Mouse (Mus musculus) frontal cortex, postnatal 36 days (tissue): ENCODE results near the gene Tmprss11d.
"Not testable (repeated sequence)": the region's sequence is repeated elsewhere in the genome, so short reads cannot be mapped to it uniquely, and the experiment has no call there.

Experiments used
- DNase-seq, 2 experiments: peaks; one replicate each; pipeline ENCODE4 v3.0.0; 2022; ENCODE audit warnings: low spot score in 2 of 2

Gene Tmprss11d

DNA sequence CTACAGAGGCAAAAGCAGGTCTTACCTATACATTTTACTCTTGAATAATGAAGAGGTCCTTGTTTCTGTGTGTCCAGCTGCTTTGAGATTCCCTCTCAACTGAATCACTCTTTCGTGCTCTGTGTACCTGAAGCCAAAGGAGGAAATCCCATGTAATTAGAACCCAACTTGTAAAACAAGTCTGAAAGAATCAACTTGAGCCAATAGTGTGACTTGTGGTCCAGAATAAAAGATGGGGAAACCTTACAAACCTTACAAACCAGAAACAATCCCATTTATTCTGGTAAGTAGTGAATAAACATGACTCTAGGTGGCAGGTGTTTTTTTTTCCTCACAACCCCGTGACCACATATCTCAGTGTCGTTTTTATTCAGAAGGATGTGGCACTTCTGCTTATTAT is at the start of gene Tmprss11d:
Gene Tmprss11d (minus strand): TSS at position 101 of the 400 bp plus-strand sequence.
- no peak for DNase-seq

DNA sequence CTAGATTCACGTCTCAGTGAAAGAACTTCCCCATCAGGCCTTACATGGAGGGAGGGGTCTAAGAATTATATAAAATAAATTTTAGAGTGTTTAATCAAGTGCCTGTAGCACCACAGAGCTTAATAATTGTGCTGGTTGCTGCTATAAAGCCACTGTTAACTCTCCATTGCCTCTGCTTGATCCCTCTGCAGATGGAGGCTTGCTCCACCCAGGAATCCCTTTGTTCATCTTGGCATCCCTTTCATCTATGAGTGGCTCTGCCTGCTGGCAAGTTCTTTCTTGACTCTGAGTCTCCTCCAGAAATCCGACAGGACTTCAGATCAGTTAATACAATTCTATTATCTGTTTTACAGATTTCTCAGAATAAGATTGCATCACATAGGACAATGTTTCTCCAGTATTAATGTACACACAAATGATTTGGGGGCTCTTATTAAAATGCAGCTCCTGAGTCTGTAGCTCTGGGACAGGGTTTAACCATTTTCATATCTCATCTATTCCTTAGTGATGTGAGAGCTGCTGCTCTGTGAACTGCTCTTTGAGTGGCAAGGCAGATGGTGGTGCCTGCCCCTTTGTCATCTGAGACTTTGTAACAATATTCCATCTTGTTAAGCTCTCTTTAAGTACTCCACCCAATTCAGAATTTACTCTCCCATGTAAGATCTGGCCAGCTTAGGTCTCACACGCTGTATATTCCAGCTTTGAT is 48.3 kb upstream of the Tmprss11d start:
- no peak for DNase-seq

DNA sequence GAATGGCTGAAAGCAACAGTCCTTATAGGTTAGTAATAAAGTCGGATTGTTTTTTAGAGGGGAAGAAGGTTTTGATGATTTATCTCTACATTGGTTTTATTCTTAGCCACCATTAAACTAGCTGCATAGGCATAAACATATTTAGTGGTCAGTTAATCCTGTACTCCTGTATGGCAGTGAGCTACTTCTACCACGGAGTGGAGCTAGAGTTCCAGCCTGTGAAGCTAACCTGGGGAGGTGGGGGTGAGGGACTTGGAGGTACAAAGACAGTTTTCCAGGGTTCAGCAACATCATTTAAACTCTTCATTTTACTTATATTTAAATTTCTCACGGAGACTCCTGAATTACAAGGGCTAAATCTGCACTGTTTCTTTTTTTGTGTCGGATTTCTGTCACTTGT is 46.3 kb upstream of the Tmprss11d start:
- no peak for DNase-seq

DNA sequence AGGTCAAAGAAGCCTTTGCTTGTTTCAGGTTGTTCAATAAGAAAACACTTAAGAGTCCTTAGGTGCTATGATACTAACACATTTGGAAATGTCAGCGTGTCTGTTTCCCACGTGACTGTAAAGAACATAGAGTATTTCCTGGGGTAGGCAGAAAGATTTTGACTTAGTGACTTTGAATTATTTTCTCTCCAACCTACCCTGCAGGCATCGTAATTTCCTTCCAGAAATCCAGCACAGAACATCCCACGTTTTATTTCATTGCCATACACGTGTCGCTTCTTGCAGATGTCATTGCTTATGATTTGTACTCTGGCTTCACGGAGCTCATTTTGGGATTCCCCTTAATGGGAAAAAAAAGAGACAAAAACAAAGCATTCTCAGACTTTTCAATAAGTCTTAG is 41.1 kb upstream of the Tmprss11d start:
- no peak for DNase-seq

DNA sequence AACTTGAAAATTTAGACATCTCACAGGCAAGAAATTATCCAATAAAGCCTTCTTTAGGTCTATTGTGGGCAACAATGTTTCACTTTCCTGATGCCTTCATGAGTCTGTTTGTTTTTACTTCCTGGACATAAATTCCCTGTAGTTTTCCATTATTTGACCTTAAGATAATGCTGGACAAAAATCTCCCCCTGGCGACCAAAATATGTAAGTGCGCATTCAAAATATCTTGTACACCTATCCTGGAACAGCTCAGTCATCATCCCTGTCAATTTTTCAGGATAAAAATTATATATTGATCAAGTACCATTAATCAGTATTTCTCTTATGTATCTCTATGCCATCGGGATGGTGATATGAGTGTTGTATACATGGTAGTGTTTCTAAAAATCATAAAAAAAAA is 37.6 kb upstream of the Tmprss11d start:
- DNase-seq, result peak in 1 of 2 experiments; percentile 8

DNA sequence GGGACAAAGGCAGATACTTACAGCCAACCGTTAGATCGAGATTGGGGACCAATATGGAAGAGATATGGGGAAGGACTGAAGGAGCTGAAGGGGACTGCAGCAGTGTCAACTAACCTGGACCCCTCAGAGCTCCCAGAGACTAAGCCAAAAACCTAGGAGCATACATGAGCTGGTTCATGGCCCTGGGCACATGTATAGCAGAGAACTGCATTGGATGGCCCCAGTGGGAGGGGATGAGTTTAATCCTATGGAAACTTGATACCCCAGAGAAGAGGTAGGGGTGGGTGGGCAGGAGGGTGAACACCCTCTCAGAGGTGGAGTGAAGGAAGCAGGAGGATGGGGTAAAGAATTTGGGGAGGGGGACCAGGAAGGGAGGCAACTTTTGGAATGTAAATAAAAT is 34.7 kb upstream of the Tmprss11d start:
- no peak for DNase-seq

DNA sequence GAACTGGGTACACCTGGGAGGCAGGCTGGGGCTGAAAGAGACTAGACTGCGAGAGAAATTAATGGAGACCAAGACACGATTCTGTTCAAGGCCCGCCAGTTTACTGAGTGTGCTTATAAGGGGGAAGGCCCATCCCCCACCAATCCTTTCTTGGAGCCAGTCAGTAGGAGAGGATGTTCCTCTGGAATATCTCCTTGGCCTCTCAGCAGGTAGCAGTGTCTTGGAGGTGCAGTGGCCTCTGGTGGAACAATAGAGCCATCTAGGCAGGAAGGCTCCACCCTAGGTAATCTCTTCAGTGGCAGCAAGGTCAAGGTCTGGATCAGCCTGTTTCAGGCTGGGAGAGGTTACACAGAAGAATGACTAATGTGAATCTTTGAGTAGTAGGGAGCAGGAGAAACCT is 34.0 kb upstream of the Tmprss11d start:
- DNase-seq, result no peak

DNA sequence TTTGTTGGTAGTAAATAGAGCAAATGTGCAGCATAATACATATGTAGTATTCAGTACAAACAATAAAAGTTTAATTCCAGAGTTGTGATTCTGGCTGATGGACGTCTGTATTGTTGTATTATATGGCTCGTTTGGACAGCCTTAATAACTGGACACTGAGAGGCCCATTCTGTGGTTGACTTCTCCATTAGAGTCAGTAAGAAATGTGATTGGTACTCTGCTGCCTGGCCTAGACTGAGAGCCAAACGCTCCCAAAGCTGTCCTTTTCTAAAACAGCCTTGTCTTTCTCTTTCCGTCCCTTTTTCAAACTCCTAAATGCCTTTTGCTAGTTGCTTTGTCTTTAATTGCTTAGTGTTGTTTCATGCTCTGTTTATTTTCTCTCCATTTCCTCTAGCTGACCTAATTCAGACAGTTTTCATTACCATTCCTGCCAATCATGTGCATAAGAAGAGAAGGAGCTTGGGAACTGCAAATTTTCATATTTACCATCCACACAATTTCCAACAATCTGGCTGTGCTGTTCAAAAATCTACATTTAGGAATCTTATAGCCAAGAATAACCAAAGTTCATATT is 13.7 kb downstream of the Tmprss11d start:
- no peak for DNase-seq

DNA sequence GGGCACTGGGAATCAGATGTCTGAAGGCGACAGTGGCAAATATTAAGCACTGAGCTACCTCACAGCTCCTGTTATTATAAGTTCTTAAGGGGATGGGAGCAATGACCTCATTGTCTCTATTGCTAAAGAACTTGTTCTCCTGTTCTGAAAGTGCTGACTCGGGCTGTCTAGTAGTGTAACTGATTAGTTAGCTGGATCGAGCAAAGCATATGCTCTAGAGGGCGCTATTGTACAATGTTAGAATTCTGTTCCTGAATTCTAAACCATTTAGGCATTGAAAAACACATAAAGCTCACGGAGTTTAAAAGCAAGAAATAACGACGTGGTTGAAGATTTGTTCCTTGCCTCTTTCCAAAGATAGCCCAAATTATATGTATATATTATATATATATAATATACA is 20.3 kb downstream of the Tmprss11d start:
- DNase-seq, result peak; percentile 20 to 52

DNA sequence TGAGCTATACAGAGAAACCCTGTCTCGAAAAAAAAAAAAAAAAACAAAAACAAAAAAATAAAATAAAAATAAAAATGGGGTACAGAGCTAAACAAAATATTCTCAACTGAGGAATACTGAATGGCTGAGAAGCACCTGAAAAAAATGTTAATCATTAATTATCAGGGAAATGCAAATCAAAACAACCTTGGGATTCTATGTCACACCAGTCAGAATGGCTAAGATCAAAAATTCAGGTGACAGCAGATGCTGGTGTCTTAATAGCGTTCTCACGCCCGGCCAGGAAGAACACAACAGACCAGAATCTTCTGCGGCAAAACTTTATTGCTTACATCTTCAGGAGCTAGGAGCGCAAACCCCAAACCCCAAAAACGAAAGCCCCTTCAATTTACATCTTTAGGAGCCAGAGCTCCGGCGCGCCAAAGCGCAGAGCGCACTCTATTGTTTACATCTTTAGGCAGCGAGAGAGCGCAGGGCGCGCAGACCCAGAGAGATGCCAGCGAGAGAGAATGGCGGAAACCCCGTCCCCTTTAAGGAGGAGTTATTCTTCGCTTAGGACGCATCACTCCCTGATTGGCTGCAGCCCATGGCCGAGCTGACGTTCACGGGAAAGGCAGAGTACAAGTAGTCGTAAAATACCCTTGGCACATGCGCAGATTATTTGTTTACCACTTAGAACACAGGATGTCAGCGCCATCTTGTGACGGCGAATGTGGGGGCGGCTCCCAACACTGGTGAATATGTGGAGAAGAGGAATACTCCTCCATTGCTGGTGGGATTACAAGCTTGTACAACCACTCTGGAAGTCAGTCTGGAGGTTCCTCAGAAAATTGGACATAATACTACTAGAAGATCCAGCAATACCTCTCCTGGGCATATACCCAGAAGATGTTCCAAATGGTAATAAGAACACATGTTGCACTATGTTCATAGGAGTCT is 54.9 kb downstream of the Tmprss11d start:
- not testable (repeated sequence) for DNase-seq

DNA sequence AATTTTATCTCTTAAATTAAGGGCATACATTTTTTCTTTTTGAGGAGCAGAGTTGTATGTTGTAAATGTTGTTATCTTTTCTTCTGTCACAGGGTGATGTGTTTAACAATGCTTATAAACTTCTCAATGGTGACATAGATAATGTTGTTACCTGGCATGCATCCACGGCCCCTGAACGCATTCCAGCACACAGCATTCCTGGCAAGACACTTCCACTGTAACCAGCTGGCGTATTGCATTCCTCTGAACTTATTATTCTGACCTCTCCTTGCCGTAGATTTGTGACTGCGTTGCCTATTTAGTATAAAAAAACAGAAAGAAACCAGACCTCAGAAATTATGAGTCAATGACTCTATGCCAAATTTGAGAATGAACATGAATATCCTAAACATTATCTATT is 67.1 kb downstream of the Tmprss11d start:
- no peak for DNase-seq

DNA sequence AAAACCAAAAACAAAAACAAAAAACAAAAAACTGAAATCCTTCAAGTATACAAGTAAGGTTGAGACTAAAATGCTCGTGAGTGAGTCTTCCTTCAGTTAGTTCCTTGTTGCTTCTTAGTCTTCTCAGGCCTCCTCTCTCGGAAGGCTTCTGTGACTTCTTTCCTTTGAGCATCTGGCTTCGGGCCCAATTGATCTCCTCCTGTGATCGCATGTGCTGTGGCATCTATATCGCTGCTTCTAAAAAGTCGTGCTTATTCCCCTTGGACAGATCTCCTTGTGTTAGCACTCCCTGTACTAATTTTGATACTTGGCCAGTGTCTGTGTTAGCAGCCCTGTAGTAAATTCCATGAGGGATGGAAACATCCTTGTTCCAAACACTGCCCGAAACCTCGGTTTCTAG is 69.3 kb downstream of the Tmprss11d start:
- no peak for DNase-seq

DNA sequence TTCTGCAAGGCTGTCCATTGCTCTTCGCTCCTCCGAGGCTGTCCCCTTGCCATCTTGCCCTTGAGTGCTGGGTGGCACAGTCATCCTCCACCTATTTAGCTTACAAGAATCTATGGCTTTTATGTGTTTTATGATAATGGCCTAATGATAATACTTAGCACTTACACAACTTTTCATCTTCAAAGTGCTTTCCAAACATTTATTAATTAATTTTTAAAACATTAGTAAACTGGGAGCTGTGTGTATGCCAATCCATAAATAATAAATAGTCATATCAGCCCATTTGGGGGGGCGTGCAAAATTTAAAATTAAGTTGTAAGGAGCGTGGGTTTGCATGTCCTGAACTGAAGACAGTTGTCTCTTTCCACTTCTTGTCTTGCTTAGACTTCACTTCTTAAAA is 84.0 kb downstream of the Tmprss11d start, which contains the start of gene Tmprss11c:
Gene Tmprss11c (minus strand): TSS at position 101 of the 400 bp plus-strand sequence.
- DNase-seq, result no peak
